Comparison of ENCODE assay signal across 9 mouse cellular contexts in genomic region chrX:103556681-103557490, GRCm38 (mm10).
A peak's percentile ranks its signal among the peaks of the same experiment; 100 is the strongest.
DNase-seq lines count a peak whose midpoint lies in the region; ATAC-seq and TF ChIP-seq lines count a peak whose summit lies in the region.
"Had no signal": no experiment of that assay in that cellular context is flagged by ENCODE, and none has a peak within 500 bp of the region (broad histone marks: within the 10 kb centered on the region; RNA-seq: fewer than 3 reads in every experiment).

No protein-coding gene starts in this region.

- ATAC-seq in embryonic facial prominence, embryonic 15.5 days (ENCODE audit: insufficient number of reproducible peaks, low FRiP score, low TSS enrichment, low read depth), result no peak
- ATAC-seq in intestine, embryonic 16.5 days, result peak; percentile 80

- H3K9ac ChIP-seq in embryonic facial prominence, embryonic 15.5 days, result no peak overlapping the region
- no peak overlapping the region for H3K9ac ChIP-seq in intestine, embryonic 16.5 days (ENCODE audit: low read depth, low read length)

- no peak for TF ChIP-seq CTCF in layer of hippocampus, adult 2 months (conservative IDR thresholded peaks at IDR 0.05)

- H3K27ac ChIP-seq in layer of hippocampus, adult 2 months, result peak overlapping the region; percentile 80; the same call in 1 of the 2 replicates
- H3K27ac ChIP-seq in embryonic facial prominence, embryonic 15.5 days (replicated peaks), result peak overlapping the region; percentile 28; the same call in 1 of the 2 replicates
- H3K27ac ChIP-seq in intestine, embryonic 16.5 days (ENCODE audit: low read length), result peak overlapping the region; percentile 62

- peaks cover 10% of the 10 kb centered on the region; the same call in 1 of the 2 replicates for H3K4me1 ChIP-seq in embryonic facial prominence, embryonic 15.5 days
- H3K4me1 ChIP-seq in intestine, embryonic 16.5 days (ENCODE audit: control insufficient read depth, insufficient read depth, low read length), result peaks cover 15% of the 10 kb centered on the region; the same call in 1 of the 2 replicates

- no peaks in the 10 kb centered on the region for H3K79me2 ChIP-seq in myocyte (ENCODE audit: control insufficient read depth, insufficient read depth)

- WGBS in embryonic facial prominence, embryonic 15.5 days, result 46% methylated on average over 7 of the region's 7 CpGs
- 36% methylated on average over 7 of the region's 7 CpGs for WGBS in intestine, embryonic 16.5 days

- H3K4me3 ChIP-seq in layer of hippocampus, adult 2 months, result no peak overlapping the region
- H3K4me3 ChIP-seq in embryonic facial prominence, embryonic 15.5 days (replicated peaks), result no peak overlapping the region
- H3K4me3 ChIP-seq in intestine, embryonic 16.5 days (ENCODE audit: low read length), result no peak overlapping the region
- no peak overlapping the region for H3K4me3 ChIP-seq in myocyte

- H3K9me3 ChIP-seq in embryonic facial prominence, embryonic 15.5 days (replicated peaks), result no peaks in the 10 kb centered on the region
- no peaks in the 10 kb centered on the region for H3K9me3 ChIP-seq in intestine, embryonic 16.5 days (ENCODE audit: control insufficient read depth, low read length)

- H3K4me2 ChIP-seq in embryonic facial prominence, embryonic 15.5 days (replicated peaks), result no peak overlapping the region
- 0 out of 2 replicates have a peak overlapping the region, but pooled peaks have one; percentile 23 for H3K4me2 ChIP-seq in intestine, embryonic 16.5 days (ENCODE audit: low read depth, low read length)
- H3K4me2 ChIP-seq in myocyte (ENCODE audit: low read depth), result peak overlapping the region; percentile 22

- no peaks in the 10 kb centered on the region for H3K27me3 ChIP-seq in embryonic facial prominence, embryonic 15.5 days
- no peaks in the 10 kb centered on the region for H3K27me3 ChIP-seq in intestine, embryonic 16.5 days (replicated peaks; ENCODE audit: control insufficient read depth, insufficient read depth, low read length)
- H3K27me3 ChIP-seq in myocyte (ENCODE audit: control insufficient read depth, insufficient read depth, insufficient read length), result no peaks in the 10 kb centered on the region

- no peak for DNase-seq in layer of hippocampus, adult 2 months (ENCODE audit: low spot score in 2 of 2)
- no peak for DNase-seq in layer of hippocampus, adult 8-10 months (ENCODE audit: low spot score in 2 of 2)
- DNase-seq in thymus, postnatal 14 days, result no peak
- DNase-seq in right cerebral cortex, postnatal 10 days (ENCODE audit: low spot score in 2 of 2), result no peak
- DNase-seq in natural killer cell, adult 2 months (ENCODE audit: low spot score in 2 of 2), result no peak
- DNase-seq: right cerebral cortex, postnatal 25 days had no signal

- H3K36me3 ChIP-seq in embryonic facial prominence, embryonic 15.5 days, result no peaks in the 10 kb centered on the region
- no peaks in the 10 kb centered on the region for H3K36me3 ChIP-seq in intestine, embryonic 16.5 days (ENCODE audit: control insufficient read depth, insufficient read depth, low read length)
- H3K36me3 ChIP-seq in myocyte (ENCODE audit: control insufficient read depth, insufficient read depth), result no peaks in the 10 kb centered on the region

- no peak overlapping the region for H3ac ChIP-seq in myocyte (ENCODE audit: control insufficient read depth, insufficient read length)

- no peak for TF ChIP-seq POLR2A in myocyte (IDR thresholded peaks at IDR 0.05; ENCODE audit: insufficient read length, low read depth)

TF ChIP-seq in myocyte, 11 proteins besides CTCF, POLR2A, EP300 and RAD21:
- no peak for TF ChIP-seq MYOG (IDR thresholded peaks at IDR 0.05; ENCODE audit: control insufficient read depth in 1 of 3, insufficient read depth in 1 of 3, insufficient read length in 2 of 3, low read depth in 2 of 3)
- no peak for TF ChIP-seq MYOD1 (IDR thresholded peaks at IDR 0.05; ENCODE audit: control insufficient read depth in 1 of 3, insufficient read length in 2 of 3, low read depth in 2 of 3)
- TF ChIP-seq CEBPB (IDR thresholded peaks at IDR 0.05; ENCODE audit: insufficient read depth, poor library complexity, severe bottlenecking), result no peak
- no peak for TF ChIP-seq POLR2AphosphoS2 (IDR thresholded peaks at IDR 0.05; ENCODE audit: insufficient read length, low read depth)
- TF ChIP-seq SRF (IDR thresholded peaks at IDR 0.05; ENCODE audit: control insufficient read depth, insufficient read length, low read depth), result no peak
- TF ChIP-seq TCF3 (IDR thresholded peaks at IDR 0.05; ENCODE audit: insufficient read length, low read depth), result no peak
- TF ChIP-seq MAX (IDR thresholded peaks at IDR 0.05; ENCODE audit: low read depth), result no peak
- no peak for TF ChIP-seq USF1 (IDR thresholded peaks at IDR 0.05; ENCODE audit: low read depth)
TF ChIP-seq in myocyte: peak in this region for 0.

Comparison
In these comparisons a context has a peak if more than half of its experiments do, and no peak if none do; other contexts are left out.
1. H3K27ac ChIP-seq: peak in every context shown above with its lines; median percentile 80 in layer of hippocampus, adult 2 months; 62 in intestine, embryonic 16.5 days; 28 in embryonic facial prominence, embryonic 15.5 days.